Mouse (Mus musculus): ENCODE measurements around the gene Mea1. TPM values are rescaled to one million over a fixed set of nuclear protein-coding genes. Genes with fewer than 3 reads are reported as not detected.

Mea1 gene
- polyA plus RNA-seq, 1 experiment from 2014 or later = 302 TPM

GRCm38 (mm10) chr17:46711612-46712271, 33.1 kb downstream of the Mea1 start:
- peak overlapping the region; percentile 72 for H3K27ac ChIP-seq (replicated peaks)
- ATAC-seq (ENCODE audit: low FRiP score, low read depth) = peak; percentile 72
- 1% methylated on average over 57 of the region's 76 CpGs for WGBS
- H3K4me3 ChIP-seq = peak overlapping the region; percentile 96
- no peaks in the 10 kb centered on the region for H3K9me3 ChIP-seq
- no peaks in the 10 kb centered on the region for H3K27me3 ChIP-seq
- H3K4me1 ChIP-seq (replicated peaks) = peaks cover 25% of the 10 kb centered on the region
- H3K4me2 ChIP-seq = peak overlapping the region; percentile 98
- peaks cover 22% of the 10 kb centered on the region for H3K36me3 ChIP-seq
- peak overlapping the region; percentile 88 for H3K9ac ChIP-seq

- no peak overlapping the region for H3K27ac ChIP-seq (replicated peaks)
- H3K9me3 ChIP-seq = no peaks in the 10 kb centered on the region
- peaks cover 24% of the 10 kb centered on the region for H3K36me3 ChIP-seq
- H3K4me3 ChIP-seq = peak overlapping the region; percentile 96
- peak overlapping the region; percentile 88 for H3K9ac ChIP-seq
- 79% methylated on average over 7 of the region's 7 CpGs for WGBS
- H3K27me3 ChIP-seq = no peaks in the 10 kb centered on the region
- H3K4me1 ChIP-seq (replicated peaks) = peaks cover 25% of the 10 kb centered on the region
- ATAC-seq (ENCODE audit: low FRiP score, low read depth) = no peak
- peak overlapping the region; percentile 98 for H3K4me2 ChIP-seq
These were observed 33.8 kb downstream of the Mea1 start for GRCm38 (mm10) chr17:46712442-46712841.

- Histone ChIP-seq H3K36me3 (peaks cover 24% of the 10 kb centered on the region), H3K4me2 (no peak overlapping the region), H3K9me3 (no peaks in the 10 kb centered on the region), H3K27ac (replicated peaks) (no peak overlapping the region), H3K27me3 (no peaks in the 10 kb centered on the region), H3K9ac (no peak overlapping the region), H3K4me3 (no peak overlapping the region), H3K4me1 (replicated peaks) (peaks cover 25% of the 10 kb centered on the region)
- WGBS = 96% methylated on average over 9 of the region's 9 CpGs
- ATAC-seq (ENCODE audit: low FRiP score, low read depth) = no peak
These were observed 35.3 kb downstream of the Mea1 start for GRCm38 (mm10) chr17:46713849-46714248.

- Histone ChIP-seq H3K4me2 (no peak overlapping the region), H3K27ac (replicated peaks) (no peak overlapping the region), H3K4me3 (no peak overlapping the region), H3K27me3 (no peaks in the 10 kb centered on the region), H3K4me1 (replicated peaks) (peaks cover 25% of the 10 kb centered on the region), H3K9ac (no peak overlapping the region), H3K9me3 (no peaks in the 10 kb centered on the region), H3K36me3 (peaks cover 24% of the 10 kb centered on the region)
- ATAC-seq (ENCODE audit: low FRiP score, low read depth) = no peak
- WGBS = 95% methylated on average over 11 of the region's 11 CpGs
These were observed 36.3 kb downstream of the Mea1 start for GRCm38 (mm10) chr17:46714756-46715481.

- H3K4me1 ChIP-seq (replicated peaks) = no peaks in the 10 kb centered on the region
- H3K27me3 ChIP-seq = no peaks in the 10 kb centered on the region
- peaks cover 8% of the 10 kb centered on the region for H3K36me3 ChIP-seq
- no peak overlapping the region for H3K9ac ChIP-seq
- ATAC-seq (ENCODE audit: low FRiP score, low read depth) = no peak
- no peak overlapping the region for H3K4me2 ChIP-seq
- H3K4me3 ChIP-seq = no peak overlapping the region
- H3K9me3 ChIP-seq = no peaks in the 10 kb centered on the region
- 89% methylated on average over 7 of the region's 7 CpGs for WGBS
- H3K27ac ChIP-seq (replicated peaks) = no peak overlapping the region
These were observed 42.5 kb downstream of the Mea1 start for GRCm38 (mm10) chr17:46721077-46721476.

- no peaks in the 10 kb centered on the region for H3K4me1 ChIP-seq (replicated peaks)
- H3K9me3 ChIP-seq = no peaks in the 10 kb centered on the region
- no peak overlapping the region for H3K27ac ChIP-seq (replicated peaks)
- peaks cover 4% of the 10 kb centered on the region for H3K36me3 ChIP-seq
- H3K27me3 ChIP-seq = peaks cover 5% of the 10 kb centered on the region; the same call in 1 of the 2 replicates
- no peak for ATAC-seq (ENCODE audit: low FRiP score, low read depth)
- no peak overlapping the region for H3K4me2 ChIP-seq
- WGBS = 78% methylated on average over 19 of the region's 20 CpGs
- no peak overlapping the region for H3K9ac ChIP-seq
- H3K4me3 ChIP-seq = no peak overlapping the region
These were observed 46.0 kb downstream of the Mea1 start for GRCm38 (mm10) chr17:46724477-46725084.

- Histone ChIP-seq H3K4me1 (replicated peaks) (no peaks in the 10 kb centered on the region), H3K4me3 (no peak overlapping the region), H3K9ac (no peak overlapping the region), H3K27ac (replicated peaks) (no peak overlapping the region), H3K36me3 (peaks cover 4% of the 10 kb centered on the region), H3K9me3 (no peaks in the 10 kb centered on the region), H3K27me3 (peaks cover 5% of the 10 kb centered on the region; the same call in 1 of the 2 replicates), H3K4me2 (no peak overlapping the region)
- no peak for ATAC-seq (ENCODE audit: low FRiP score, low read depth)
- 53% methylated on average over 9 of the region's 9 CpGs for WGBS
These were observed 46.7 kb downstream of the Mea1 start for GRCm38 (mm10) chr17:46725273-46725672.

- ATAC-seq (ENCODE audit: low FRiP score, low read depth) = no peak
- no peak overlapping the region for H3K27ac ChIP-seq (replicated peaks)
- no peak overlapping the region for H3K9ac ChIP-seq
- peaks cover 4% of the 10 kb centered on the region for H3K36me3 ChIP-seq
- no peaks in the 10 kb centered on the region for H3K4me1 ChIP-seq (replicated peaks)
- H3K9me3 ChIP-seq = no peaks in the 10 kb centered on the region
- WGBS = 90% methylated on average over 26 of the region's 26 CpGs
- peaks cover 5% of the 10 kb centered on the region; the same call in 1 of the 2 replicates for H3K27me3 ChIP-seq
- H3K4me2 ChIP-seq = no peak overlapping the region
- no peak overlapping the region for H3K4me3 ChIP-seq
These were observed 47.4 kb downstream of the Mea1 start for GRCm38 (mm10) chr17:46725731-46726645.

GRCm38 (mm10) chr17:46727271-46727670, 48.7 kb downstream of the Mea1 start:
- Histone ChIP-seq H3K27ac (replicated peaks) (no peak overlapping the region), H3K27me3 (peaks cover 5% of the 10 kb centered on the region; the same call in 1 of the 2 replicates), H3K4me2 (no peak overlapping the region), H3K9me3 (no peaks in the 10 kb centered on the region), H3K4me1 (replicated peaks) (no peaks in the 10 kb centered on the region), H3K9ac (no peak overlapping the region), H3K36me3 (peaks cover 4% of the 10 kb centered on the region), H3K4me3 (no peak overlapping the region)
- ATAC-seq (ENCODE audit: low FRiP score, low read depth) = no peak
- 90% methylated on average over 11 of the region's 11 CpGs for WGBS

- ATAC-seq (ENCODE audit: low FRiP score, low read depth) = no peak
- Histone ChIP-seq H3K9me3 (no peaks in the 10 kb centered on the region), H3K9ac (no peak overlapping the region)
These were observed 49.4 kb downstream of the Mea1 start for GRCm38 (mm10) chr17:46728021-46728420.

GRCm38 (mm10) chr17:46728496-46728895, 49.9 kb downstream of the Mea1 start:
- Histone ChIP-seq H3K9ac (no peak overlapping the region), H3K36me3 (no peaks in the 10 kb centered on the region; the same call in 1 of the 2 replicates), H3K9me3 (no peaks in the 10 kb centered on the region), H3K4me2 (peak overlapping the region; percentile 18; the same call in 1 of the 2 replicates), H3K4me3 (no peak overlapping the region), H3K27ac (replicated peaks) (no peak overlapping the region), H3K27me3 (peaks cover 5% of the 10 kb centered on the region; the same call in 1 of the 2 replicates), H3K4me1 (replicated peaks) (no peaks in the 10 kb centered on the region)
- no peak for ATAC-seq (ENCODE audit: low FRiP score, low read depth)
- WGBS = 57% methylated on average over 11 of the region's 11 CpGs

More at GRCm38 (mm10) chr17:46728021-46728420, 49.4 kb downstream of the Mea1 start:
- H3K27me3 ChIP-seq = peaks cover 5% of the 10 kb centered on the region; the same call in 1 of the 2 replicates
- H3K36me3 ChIP-seq = peaks cover 4% of the 10 kb centered on the region
- no peak overlapping the region for H3K4me2 ChIP-seq
- H3K4me1 ChIP-seq (replicated peaks) = no peaks in the 10 kb centered on the region
- H3K27ac ChIP-seq (replicated peaks) = no peak overlapping the region
- 40% methylated on average over 6 of the region's 6 CpGs for WGBS
- H3K4me3 ChIP-seq = no peak overlapping the region

Data from hindbrain, embryonic 15.5 days (tissue).